Mouse (Mus musculus) midbrain, embryonic 10.5 days (tissue): ENCODE measurements around the gene Hpca. TPM values are rescaled to one million over a fixed set of nuclear protein-coding genes. Genes with fewer than 3 reads are reported as not detected.

Experiments
- DNase-seq: peaks from one replicate; pipeline ENCODE4 v3.0.0-alpha.2; 2017; ENCODE audit warnings: low spot score
- H3K27ac ChIP-seq: fragments of 300-500 bp; sonication (generic); replicated peaks from 2 replicates; pipeline ENCODE4 v1.5.1; 2016; ENCODE audit warnings: mild to moderate bottlenecking
- H3K27me3 ChIP-seq: fragments of 300-500 bp; sonication (generic); 2 replicates; pipeline ENCODE4 v1.6.1; 2016; ENCODE audit warnings: low read depth, mild to moderate bottlenecking; ENCODE audit not compliant: poor library complexity, severe bottlenecking
- H3K36me3 ChIP-seq: fragments of 300-500 bp; sonication (generic); 2 replicates; pipeline ENCODE4 v1.6.1; 2016; ENCODE audit warnings: mild to moderate bottlenecking, moderate library complexity
- H3K4me1 ChIP-seq: fragments of 300-500 bp; sonication (generic); 2 replicates; pipeline ENCODE4 v1.6.1; 2016
- H3K4me3 ChIP-seq: fragments of 300-500 bp; sonication (generic); 2 replicates; pipeline ENCODE4 v1.5.1; 2016; ENCODE audit warnings: mild to moderate bottlenecking, moderate library complexity
- H3K9me3 ChIP-seq: fragments of 300-500 bp; sonication (generic); replicated peaks from 2 replicates; pipeline ENCODE4 v1.6.1; 2016; ENCODE audit warnings: mild to moderate bottlenecking
- WGBS: fragments of 180-500 bp; shearing (Covaris S2); methylation state at CpG from one replicate; pipeline ENCODE4 v1.1.7; 2016; 5-methylcytosine and 5-hydroxymethylcytosine counted together
- polyA plus RNA-seq: library from polyadenylated mRNA; unstranded; fragments of >200 nt; fragmentation: Nextera tagmentation; extraction: Ambion mirVana; gene quantifications from 2 replicates; pipeline ENCODE4 v1.2.1, GENCODE M21; 2016

Gene Hpca
- polyA plus RNA-seq, 1 experiment from 2014 or later, result 1.4 TPM

DNA sequence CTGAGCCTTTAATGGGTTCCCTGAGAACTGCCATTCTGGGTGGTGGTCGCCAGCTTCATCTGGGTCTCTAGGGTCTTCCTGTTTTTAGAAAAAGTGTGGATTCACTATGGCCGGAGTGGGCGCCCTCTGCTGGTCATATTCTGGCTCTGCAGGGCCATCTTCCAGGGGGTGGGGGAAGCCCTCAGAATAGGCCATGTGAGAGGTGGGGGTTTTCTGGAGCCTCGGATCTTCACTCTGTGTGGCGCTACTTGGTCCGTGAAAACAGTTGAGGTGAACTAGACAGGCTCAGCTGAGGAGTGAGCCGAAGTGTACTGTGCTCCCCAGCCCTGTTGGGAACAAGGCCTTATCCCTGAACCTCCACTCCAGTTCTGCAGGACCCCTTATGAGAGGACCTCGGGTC is 8.3 kb upstream of the Hpca start:
- H3K27ac ChIP-seq, result 0 out of 2 replicates have a peak overlapping the region, but pooled peaks have one; percentile 28
- 2% methylated on average over 8 of the region's 8 CpGs for WGBS
- peak; percentile 75 for DNase-seq
- no peaks in the 10 kb centered on the region for H3K36me3 ChIP-seq
- H3K9me3 ChIP-seq, result no peaks in the 10 kb centered on the region
- H3K4me3 ChIP-seq, result peak overlapping the region; percentile 30
- H3K4me1 ChIP-seq, result peaks cover 52% of the 10 kb centered on the region
- peaks cover 68% of the 10 kb centered on the region for H3K27me3 ChIP-seq

- WGBS, result 60% methylated on average over 9 of the region's 9 CpGs
- Histone ChIP-seq H3K4me3 (no peak overlapping the region), H3K36me3 (no peaks in the 10 kb centered on the region), H3K4me1 (peaks cover 52% of the 10 kb centered on the region), H3K27ac (no peak overlapping the region), H3K27me3 (peaks cover 68% of the 10 kb centered on the region), H3K9me3 (no peaks in the 10 kb centered on the region)
- no peak for DNase-seq
These were observed 7.6 kb upstream of the Hpca start for GRCm38 (mm10) chr4:129129387-129129786.

GRCm38 (mm10) chr4:129128582-129129338 is 6.9 kb upstream of the Hpca start:
- H3K36me3 ChIP-seq, result no peaks in the 10 kb centered on the region
- no peak overlapping the region for H3K27ac ChIP-seq
- H3K4me1 ChIP-seq, result peaks cover 53% of the 10 kb centered on the region
- H3K27me3 ChIP-seq, result peaks cover 71% of the 10 kb centered on the region
- H3K4me3 ChIP-seq, result no peak overlapping the region
- WGBS, result 66% methylated on average over 13 of the region's 13 CpGs
- DNase-seq, result no peak
- H3K9me3 ChIP-seq, result no peaks in the 10 kb centered on the region

DNA sequence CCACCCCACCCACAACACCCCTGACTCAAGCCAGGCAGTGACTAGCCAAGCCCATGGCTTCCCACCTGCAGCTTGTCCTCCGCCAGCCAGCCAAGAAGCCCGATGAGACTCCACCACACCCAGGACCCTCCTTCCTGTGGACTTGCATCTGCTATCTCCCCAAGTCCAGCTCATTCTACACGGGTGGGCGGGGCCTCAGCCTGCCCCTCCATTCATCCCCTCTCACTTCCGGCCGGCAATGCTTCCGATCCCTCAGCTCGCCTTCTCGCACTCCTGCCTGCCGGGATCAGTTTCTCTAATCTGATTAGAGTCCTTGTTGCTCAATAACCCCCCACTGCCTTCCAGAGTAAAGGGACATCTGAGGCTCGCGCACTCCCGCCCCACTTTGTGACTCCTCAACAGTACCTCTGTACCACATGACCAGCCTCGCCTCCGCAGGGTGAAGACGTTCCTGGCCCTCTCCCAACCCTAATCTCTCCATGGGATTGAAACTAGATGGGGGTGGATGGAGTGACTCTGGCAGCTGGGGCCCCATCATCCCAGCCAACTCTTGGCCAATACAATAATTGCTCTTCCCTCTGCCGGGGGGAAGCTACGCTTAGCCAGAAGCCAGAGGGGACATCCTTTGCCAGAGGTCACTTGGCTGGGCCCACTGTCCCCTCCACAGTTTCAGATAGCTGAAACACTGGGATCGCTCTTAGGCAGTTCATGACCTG is 4.1 kb upstream of the Hpca start:
- Histone ChIP-seq H3K27me3 (peaks cover 77% of the 10 kb centered on the region), H3K4me3 (peak overlapping the region; percentile 47), H3K27ac (peak overlapping the region; percentile 42; the same call in 1 of the 2 replicates), H3K9me3 (no peaks in the 10 kb centered on the region), H3K4me1 (peaks cover 59% of the 10 kb centered on the region), H3K36me3 (no peaks in the 10 kb centered on the region)
- 14% methylated on average over 19 of the region's 19 CpGs for WGBS
- no peak for DNase-seq

DNA sequence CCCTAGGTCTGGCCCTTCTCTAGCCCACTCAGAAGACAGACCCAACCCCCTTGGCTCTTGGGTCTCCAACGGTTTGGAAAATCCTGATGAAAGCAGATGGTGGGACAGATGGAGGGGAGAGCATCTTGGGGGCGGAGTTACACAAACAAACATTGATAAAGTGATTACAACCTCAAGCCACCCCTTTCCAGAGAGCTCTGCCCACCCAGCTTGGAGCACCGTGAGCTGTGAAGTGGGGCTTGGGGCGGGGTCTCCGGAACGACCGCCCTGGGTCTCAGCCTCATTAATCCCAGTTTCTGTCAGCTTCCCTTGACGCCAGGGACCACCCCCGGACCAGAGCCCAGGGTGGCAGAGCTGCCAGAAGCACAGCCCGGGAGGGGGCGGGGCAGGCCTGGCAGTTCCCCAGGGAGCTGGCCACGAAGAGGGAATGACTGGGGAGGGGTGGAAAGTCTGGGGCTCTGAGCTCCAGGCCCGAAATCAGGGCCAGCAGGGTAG is 2.9 kb upstream of the Hpca start:
- Histone ChIP-seq H3K4me1 (peaks cover 52% of the 10 kb centered on the region), H3K4me3 (peak overlapping the region; percentile 47), H3K36me3 (no peaks in the 10 kb centered on the region), H3K27me3 (peaks cover 82% of the 10 kb centered on the region), H3K27ac (peak overlapping the region; percentile 20; the same call in 1 of the 2 replicates), H3K9me3 (no peaks in the 10 kb centered on the region)
- WGBS, result 6% methylated on average over 13 of the region's 13 CpGs
- DNase-seq, result no peak

GRCm38 (mm10) chr4:129122719-129123118 is 883 bp upstream of the Hpca start:
- Histone ChIP-seq H3K4me1 (peaks cover 37% of the 10 kb centered on the region), H3K36me3 (no peaks in the 10 kb centered on the region), H3K27ac (no peak overlapping the region), H3K27me3 (peaks cover 86% of the 10 kb centered on the region), H3K4me3 (no peak overlapping the region), H3K9me3 (no peaks in the 10 kb centered on the region)
- DNase-seq, result no peak
- 47% methylated on average over 8 of the region's 8 CpGs for WGBS

GRCm38 (mm10) chr4:129122107-129122506 is 271 bp upstream of the Hpca start:
- Histone ChIP-seq H3K27ac (no peak overlapping the region), H3K9me3 (no peaks in the 10 kb centered on the region), H3K36me3 (no peaks in the 10 kb centered on the region), H3K27me3 (peaks cover 90% of the 10 kb centered on the region), H3K4me3 (peak overlapping the region; percentile 59; the same call in 1 of the 2 replicates), H3K4me1 (peaks cover 37% of the 10 kb centered on the region)
- WGBS, result 42% methylated on average over 9 of the region's 9 CpGs
- no peak for DNase-seq

GRCm38 (mm10) chr4:129120520-129121445 is 1.1 kb downstream of the Hpca start:
- 1% methylated on average over 53 of the region's 59 CpGs for WGBS
- H3K4me1 ChIP-seq, result peaks cover 30% of the 10 kb centered on the region
- H3K4me3 ChIP-seq, result peak overlapping the region; percentile 59
- peak overlapping the region; percentile 52 for H3K27ac ChIP-seq
- H3K9me3 ChIP-seq, result no peaks in the 10 kb centered on the region
- H3K27me3 ChIP-seq, result peaks cover 86% of the 10 kb centered on the region
- H3K36me3 ChIP-seq, result no peaks in the 10 kb centered on the region
- peak; percentile 74 for DNase-seq

GRCm38 (mm10) chr4:129119708-129120107 is 2.1 kb downstream of the Hpca start:
- no peak overlapping the region for H3K27ac ChIP-seq
- 80% methylated on average over 10 of the region's 10 CpGs for WGBS
- no peak for DNase-seq
- no peak overlapping the region for H3K4me3 ChIP-seq
- no peaks in the 10 kb centered on the region for H3K9me3 ChIP-seq
- no peaks in the 10 kb centered on the region for H3K36me3 ChIP-seq
- peaks cover 26% of the 10 kb centered on the region for H3K4me1 ChIP-seq
- peaks cover 84% of the 10 kb centered on the region for H3K27me3 ChIP-seq

DNA sequence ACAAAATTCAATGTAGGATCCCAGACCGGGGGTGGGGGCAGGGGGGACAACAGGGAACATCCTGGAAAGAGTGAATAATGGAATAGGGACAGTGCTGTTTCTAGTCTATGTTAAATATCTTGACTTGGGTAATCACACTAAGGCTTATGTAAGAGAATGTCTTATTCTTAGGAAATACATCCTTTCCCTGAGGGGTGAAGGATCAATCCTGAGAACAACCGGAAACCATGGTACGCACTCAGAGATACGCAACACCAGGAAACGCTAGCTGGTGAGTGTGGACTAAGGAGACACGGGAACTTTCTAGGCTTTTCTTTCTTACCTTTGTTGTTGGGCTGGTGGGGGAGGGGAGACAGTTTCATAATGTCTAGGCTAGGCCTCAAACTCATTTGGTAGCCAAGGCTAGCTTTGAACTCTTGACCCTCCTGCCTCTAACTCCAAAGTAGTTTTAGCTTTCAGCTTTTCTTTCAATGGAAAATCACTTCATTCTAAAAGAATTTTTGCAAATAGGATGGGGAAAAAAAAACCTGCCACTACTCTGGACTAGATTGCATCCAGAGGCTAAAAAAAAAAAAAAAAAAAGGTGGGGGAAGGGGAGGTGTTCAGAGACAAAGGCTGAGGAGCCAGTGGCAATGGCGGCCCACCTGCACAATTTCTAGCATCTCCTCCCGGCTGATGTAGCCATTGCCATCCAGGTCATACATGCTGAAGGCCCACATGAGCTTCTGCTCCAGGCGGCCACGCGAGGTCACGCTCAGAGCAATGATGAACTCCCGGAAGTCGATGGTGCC is 3.9 kb downstream of the Hpca start:
- Histone ChIP-seq H3K9me3 (no peaks in the 10 kb centered on the region), H3K36me3 (no peaks in the 10 kb centered on the region), H3K27ac (no peak overlapping the region), H3K4me1 (peaks cover 32% of the 10 kb centered on the region), H3K27me3 (peaks cover 82% of the 10 kb centered on the region), H3K4me3 (no peak overlapping the region)
- no peak for DNase-seq
- 83% methylated on average over 14 of the region's 14 CpGs for WGBS

DNA sequence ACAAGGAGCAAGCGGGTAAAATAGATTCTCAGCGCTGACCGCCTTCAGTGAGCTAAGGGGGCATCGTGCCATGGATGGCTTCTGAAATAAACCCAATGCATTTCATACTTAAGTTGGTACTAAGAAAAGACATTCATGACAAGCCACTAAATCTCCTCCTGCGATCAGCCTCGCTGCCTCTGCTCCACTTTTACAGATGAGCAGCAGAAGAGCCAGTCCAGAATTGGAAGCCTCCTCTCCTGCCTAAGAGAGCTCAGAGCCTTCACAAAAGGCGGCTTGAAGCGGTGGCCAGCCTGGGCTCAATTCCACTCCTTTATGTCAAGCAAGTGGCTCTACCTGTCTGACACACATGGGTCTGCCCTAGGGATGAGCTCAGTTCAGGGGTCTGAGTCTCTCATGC is 5.1 kb downstream of the Hpca start:
- Histone ChIP-seq H3K27ac (no peak overlapping the region), H3K27me3 (peaks cover 70% of the 10 kb centered on the region), H3K36me3 (no peaks in the 10 kb centered on the region), H3K9me3 (no peaks in the 10 kb centered on the region), H3K4me3 (no peak overlapping the region), H3K4me1 (peaks cover 36% of the 10 kb centered on the region)
- 91% methylated on average over 8 of the region's 8 CpGs for WGBS
- no peak for DNase-seq
